Mouse (Mus musculus): ENCODE results near the gene Mzt1. TPM values are rescaled to one million over a fixed set of nuclear protein-coding genes. Genes with fewer than 3 reads are reported as not detected.

Gene Mzt1
- polyA plus RNA-seq, 1 experiment = 109 TPM

- H3K9me3 ChIP-seq (replicated peaks; ENCODE audit: control insufficient read depth, insufficient read depth, low read length, poor library complexity, severe bottlenecking) = peaks cover 3% of the 10 kb centered on the region; the same call in 1 of the 2 replicates
- no peak overlapping the region for H3K9ac ChIP-seq (ENCODE audit: low read depth, poor library complexity, severe bottlenecking)
- H3K4me1 ChIP-seq (ENCODE audit: control insufficient read depth, insufficient read depth, low read length) = no peaks in the 10 kb centered on the region
- TF ChIP-seq CTCF (IDR thresholded peaks at IDR 0.05; ENCODE audit: low read depth, low read length) = no peak
- TF ChIP-seq POLR2A (IDR thresholded peaks at IDR 0.05; ENCODE audit: insufficient read depth, low read length) = no peak
- no peak for TF ChIP-seq EP300 (IDR thresholded peaks at IDR 0.05; ENCODE audit: insufficient read depth, low read depth, low read length)
- no peak overlapping the region for H3K4me3 ChIP-seq (ENCODE audit: low read depth, low read length)
- H3K27ac ChIP-seq (ENCODE audit: insufficient read depth, low read length) = no peak overlapping the region
- H3K27me3 ChIP-seq (ENCODE audit: control insufficient read depth, insufficient read depth, low read length, poor library complexity, severe bottlenecking) = no peaks in the 10 kb centered on the region
- peaks cover 5% of the 10 kb centered on the region for H3K36me3 ChIP-seq (ENCODE audit: control insufficient read depth, insufficient read depth, low read length, poor library complexity, severe bottlenecking)
These were observed 15.9 kb downstream of the Mzt1 start for GRCm38 (mm10) chr14:99029987-99030386.

- no peak overlapping the region for H3K4me3 ChIP-seq (ENCODE audit: low read depth, low read length)
These were observed 23.4 kb downstream of the Mzt1 start for GRCm38 (mm10) chr14:99022346-99023086.

GRCm38 (mm10) chr14:99019136-99019808, 26.7 kb downstream of the Mzt1 start:
- TF ChIP-seq EP300 (IDR thresholded peaks at IDR 0.05; ENCODE audit: insufficient read depth, low read depth, low read length) (no peak), POLR2A (IDR thresholded peaks at IDR 0.05; ENCODE audit: insufficient read depth, low read length) (no peak), CTCF (IDR thresholded peaks at IDR 0.05; ENCODE audit: low read depth, low read length) (no peak)
- no peak overlapping the region for H3K4me3 ChIP-seq (ENCODE audit: low read depth, low read length)
- no peaks in the 10 kb centered on the region for H3K36me3 ChIP-seq (ENCODE audit: control insufficient read depth, insufficient read depth, low read length, poor library complexity, severe bottlenecking)
- no peak overlapping the region for H3K27ac ChIP-seq (ENCODE audit: insufficient read depth, low read length)
- no peak overlapping the region for H3K9ac ChIP-seq (ENCODE audit: low read depth, poor library complexity, severe bottlenecking)
- 0 out of 2 replicates have a peak, but pooled peaks cover 2% of the 10 kb centered on the region for H3K27me3 ChIP-seq (ENCODE audit: control insufficient read depth, insufficient read depth, low read length, poor library complexity, severe bottlenecking)
- no peaks in the 10 kb centered on the region for H3K4me1 ChIP-seq (ENCODE audit: control insufficient read depth, insufficient read depth, low read length)
- H3K9me3 ChIP-seq (replicated peaks; ENCODE audit: control insufficient read depth, insufficient read depth, low read length, poor library complexity, severe bottlenecking) = no peaks in the 10 kb centered on the region

More at GRCm38 (mm10) chr14:99022346-99023086, 23.4 kb downstream of the Mzt1 start:
- Histone ChIP-seq H3K9ac (ENCODE audit: low read depth, poor library complexity, severe bottlenecking) (no peak overlapping the region), H3K27me3 (ENCODE audit: control insufficient read depth, insufficient read depth, low read length, poor library complexity, severe bottlenecking) (0 out of 2 replicates have a peak, but pooled peaks cover 2% of the 10 kb centered on the region), H3K9me3 (replicated peaks; ENCODE audit: control insufficient read depth, insufficient read depth, low read length, poor library complexity, severe bottlenecking) (no peaks in the 10 kb centered on the region), H3K4me1 (ENCODE audit: control insufficient read depth, insufficient read depth, low read length) (no peaks in the 10 kb centered on the region), H3K27ac (ENCODE audit: insufficient read depth, low read length) (no peak overlapping the region), H3K36me3 (ENCODE audit: control insufficient read depth, insufficient read depth, low read length, poor library complexity, severe bottlenecking) (no peaks in the 10 kb centered on the region)
- no peak for TF ChIP-seq POLR2A (IDR thresholded peaks at IDR 0.05; ENCODE audit: insufficient read depth, low read length)
- TF ChIP-seq EP300 (IDR thresholded peaks at IDR 0.05; ENCODE audit: insufficient read depth, low read depth, low read length) = no peak
- TF ChIP-seq CTCF (IDR thresholded peaks at IDR 0.05; ENCODE audit: low read depth, low read length) = no peak

- Histone ChIP-seq H3K36me3 (ENCODE audit: control insufficient read depth, insufficient read depth, low read length, poor library complexity, severe bottlenecking) (no peaks in the 10 kb centered on the region), H3K9ac (ENCODE audit: low read depth, poor library complexity, severe bottlenecking) (no peak overlapping the region), H3K27ac (ENCODE audit: insufficient read depth, low read length) (no peak overlapping the region), H3K4me3 (ENCODE audit: low read depth, low read length) (no peak overlapping the region), H3K4me1 (ENCODE audit: control insufficient read depth, insufficient read depth, low read length) (no peaks in the 10 kb centered on the region), H3K27me3 (ENCODE audit: control insufficient read depth, insufficient read depth, low read length, poor library complexity, severe bottlenecking) (0 out of 2 replicates have a peak, but pooled peaks cover 2% of the 10 kb centered on the region), H3K9me3 (replicated peaks; ENCODE audit: control insufficient read depth, insufficient read depth, low read length, poor library complexity, severe bottlenecking) (no peaks in the 10 kb centered on the region)
- TF ChIP-seq EP300 (IDR thresholded peaks at IDR 0.05; ENCODE audit: insufficient read depth, low read depth, low read length) (no peak), CTCF (IDR thresholded peaks at IDR 0.05; ENCODE audit: low read depth, low read length) (no peak)
These were observed 27.2 kb downstream of the Mzt1 start for GRCm38 (mm10) chr14:99018691-99019090.

- no peaks in the 10 kb centered on the region for H3K27me3 ChIP-seq (ENCODE audit: control insufficient read depth, insufficient read depth, low read length, poor library complexity, severe bottlenecking)
- H3K9ac ChIP-seq (ENCODE audit: low read depth, poor library complexity, severe bottlenecking) = no peak overlapping the region
- H3K27ac ChIP-seq (ENCODE audit: insufficient read depth, low read length) = no peak overlapping the region
- H3K9me3 ChIP-seq (replicated peaks; ENCODE audit: control insufficient read depth, insufficient read depth, low read length, poor library complexity, severe bottlenecking) = no peaks in the 10 kb centered on the region
- no peaks in the 10 kb centered on the region for H3K36me3 ChIP-seq (ENCODE audit: control insufficient read depth, insufficient read depth, low read length, poor library complexity, severe bottlenecking)
- no peaks in the 10 kb centered on the region for H3K4me1 ChIP-seq (ENCODE audit: control insufficient read depth, insufficient read depth, low read length)
- TF ChIP-seq EP300 (IDR thresholded peaks at IDR 0.05; ENCODE audit: insufficient read depth, low read depth, low read length) (no peak), POLR2A (IDR thresholded peaks at IDR 0.05; ENCODE audit: insufficient read depth, low read length) (no peak), CTCF (IDR thresholded peaks at IDR 0.05; ENCODE audit: low read depth, low read length) (no peak)
- no peak overlapping the region for H3K4me3 ChIP-seq (ENCODE audit: low read depth, low read length)
These were observed 35.0 kb downstream of the Mzt1 start for GRCm38 (mm10) chr14:99010920-99011313.
